Mouse (Mus musculus): ENCODE results near the gene Ryr2.

DNA sequence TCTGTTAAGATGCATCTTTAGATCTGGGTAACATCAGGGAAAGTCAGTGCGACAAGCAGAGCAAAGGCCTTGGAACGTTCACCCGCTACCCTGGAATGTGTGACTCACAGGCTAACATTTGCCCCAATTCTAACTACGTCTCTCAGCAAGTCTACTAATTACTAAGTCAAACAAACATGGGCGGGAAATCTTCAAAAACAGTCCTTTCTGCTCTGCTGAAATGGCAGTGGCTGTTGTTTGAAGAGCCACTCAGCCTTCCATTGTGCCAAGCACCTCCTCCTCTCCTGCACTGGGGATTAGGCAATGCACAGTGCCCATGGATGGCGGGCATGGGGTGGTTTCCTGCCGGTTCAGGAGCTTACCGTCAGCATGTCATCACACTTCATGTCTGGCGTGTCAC lies 540.3 kb downstream of the Ryr2 start:
- TF ChIP-seq CTCF (IDR thresholded peaks at IDR 0.05) (no peak), EP300 (IDR thresholded peaks at IDR 0.05) (no peak)

All from lung, postnatal 0 days (tissue).